Mouse (Mus musculus) cerebellum, adult 2 months (tissue): Measurements from ENCODE around the gene Slc25a43.

Experiments
- CTCF ChIP-seq: fragments of 200-500 bp; IDR thresholded peaks from 2 replicates; pipeline ENCODE4 v1.5.1; 2011; ENCODE audit warnings: low read depth, mild to moderate bottlenecking, control low read depth, low read length, moderate library complexity, borderline replicate concordance; ENCODE audit not compliant: insufficient read depth
- POLR2A ChIP-seq: fragments of 200-500 bp; IDR thresholded peaks from 2 replicates; pipeline ENCODE4 v1.6.1; 2011; ENCODE audit warnings: low read length, control low read depth, borderline replicate concordance; ENCODE audit not compliant: insufficient read depth

DNA sequence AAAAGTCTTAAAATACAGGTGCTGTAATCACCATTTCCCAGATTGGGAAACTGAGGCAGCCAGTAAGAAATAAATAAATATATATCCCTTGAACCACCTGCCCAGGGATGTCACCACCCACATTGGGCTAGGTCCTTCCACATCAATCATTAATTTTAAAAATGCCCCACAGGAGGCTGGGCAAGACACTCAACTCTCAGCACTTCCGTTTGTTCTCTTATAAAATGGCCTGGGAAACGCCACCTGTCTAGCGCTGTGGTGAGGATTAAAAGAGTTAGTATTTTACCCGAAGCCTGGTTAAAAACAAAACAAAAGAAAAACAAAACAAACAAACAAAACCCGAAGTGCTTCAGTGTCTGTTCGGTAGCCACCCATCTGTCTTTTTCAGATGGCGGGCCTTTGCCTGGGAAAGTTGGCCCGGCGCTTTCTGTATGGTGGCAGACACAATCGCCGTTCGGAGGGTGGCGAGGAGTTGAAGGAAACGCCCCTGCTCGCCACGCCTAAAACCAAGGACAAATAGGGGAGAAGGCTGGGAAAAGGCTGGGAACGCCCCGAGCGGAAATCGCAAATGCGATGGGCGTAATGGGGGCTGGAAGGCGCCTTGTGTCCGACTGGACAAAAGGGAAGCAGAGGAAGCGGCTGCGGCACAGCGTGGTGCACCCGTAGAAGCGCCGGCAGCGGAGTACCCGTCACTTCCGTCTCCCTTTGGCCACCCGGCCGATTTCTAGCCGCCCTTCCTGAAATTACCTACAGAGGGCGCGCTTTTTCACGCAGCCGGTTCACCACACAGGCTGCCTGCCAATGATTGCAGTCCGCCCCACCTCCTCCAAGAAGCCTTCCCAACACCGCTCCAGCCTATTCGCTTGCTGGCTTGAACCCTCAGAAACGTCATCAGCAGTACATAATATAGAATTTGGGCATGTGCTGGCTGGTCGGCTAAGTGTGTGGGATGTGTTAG, 64.2 kb downstream of the Slc25a43 start:
- TF ChIP-seq CTCF: peak; percentile 45; the same call in 1 of the 2 replicates
- peak; percentile 39; the same call in 1 of the 2 replicates for TF ChIP-seq POLR2A
